Mouse (Mus musculus) heart, embryonic 15.5 days (tissue): ENCODE data around the gene Nat8f3. TPM values are rescaled to one million over a fixed set of nuclear protein-coding genes. Genes with fewer than 3 reads are reported as not detected.
"Not testable (repeated sequence)": the region's sequence is repeated elsewhere in the genome, so short reads cannot be mapped to it uniquely, and the experiment has no call there.

ENCODE experiments used
- ATAC-seq: fragments of 200-750 bp; cut with Nextera tagmentation; replicated peaks from 2 replicates; pipeline ENCODE4 v1.8.0; 2017; ENCODE audit warnings: low read depth, moderate TSS enrichment; ENCODE audit not compliant: insufficient number of reproducible peaks, insufficient read depth, low FRiP score
- H3K27ac ChIP-seq: fragments of 300-500 bp; sonication (generic); 2 replicates; pipeline ENCODE4 v1.5.1; 2015; ENCODE audit warnings: mild to moderate bottlenecking, inconsistent platforms
- H3K27me3 ChIP-seq: fragments of 300-500 bp; sonication (generic); 2 replicates; pipeline ENCODE4 v1.6.1; 2015; ENCODE audit warnings: inconsistent platforms
- H3K36me3 ChIP-seq: fragments of 300-500 bp; sonication (generic); 2 replicates; pipeline ENCODE4 v1.6.1; 2015; ENCODE audit warnings: mild to moderate bottlenecking, inconsistent platforms
- H3K4me1 ChIP-seq: fragments of 300-500 bp; sonication (generic); replicated peaks from 2 replicates; pipeline ENCODE4 v1.6.1; 2015; ENCODE audit warnings: inconsistent platforms
- H3K4me2 ChIP-seq: fragments of 300-500 bp; sonication (generic); 2 replicates; pipeline ENCODE4 v1.6.1; 2015; ENCODE audit warnings: inconsistent platforms, mild to moderate bottlenecking, moderate library complexity
- H3K4me3 ChIP-seq: fragments of 300-500 bp; sonication (generic); 2 replicates; pipeline ENCODE4 v1.5.1; 2015; ENCODE audit warnings: mild to moderate bottlenecking, inconsistent platforms
- H3K9ac ChIP-seq: fragments of 300-500 bp; sonication (generic); 2 replicates; pipeline ENCODE4 v1.6.1; 2015; ENCODE audit warnings: mild to moderate bottlenecking, inconsistent platforms
- H3K9me3 ChIP-seq: fragments of 300-500 bp; sonication (generic); replicated peaks from 2 replicates; pipeline ENCODE4 v1.6.1; 2016; ENCODE audit warnings: inconsistent platforms
- WGBS: fragments of 180-500 bp; shearing (Covaris S2); methylation state at CpG from one replicate; pipeline ENCODE4 v1.1.7; 2015; ENCODE audit warnings: mixed read lengths; 5-methylcytosine and 5-hydroxymethylcytosine counted together
- polyA plus RNA-seq: library from polyadenylated mRNA; unstranded; fragments of >200 nt; fragmentation: Nextera tagmentation; extraction: Ambion mirVana; gene quantifications from 2 replicates; pipeline ENCODE4 v1.2.1, GENCODE M21; 2015

Nat8f3 gene
- polyA plus RNA-seq = not detected in 2 replicates

GRCm38 (mm10) chr6:85765532-85765931, at the start of gene Nat8f3:
Gene Nat8f3, minus strand, starts transcription at chr6:85765754.
- H3K4me3 ChIP-seq, H3K9me3 ChIP-seq, ATAC-seq, H3K9ac ChIP-seq, H3K27me3 ChIP-seq, H3K36me3 ChIP-seq, H3K27ac ChIP-seq, H3K4me2 ChIP-seq, H3K4me1 ChIP-seq: not testable (repeated sequence)
- WGBS = 59% methylated on average over 13 of the region's 13 CpGs

- H3K4me2 ChIP-seq = no peak overlapping the region
- 77% methylated on average over 2 of the region's 2 CpGs for WGBS
- H3K4me1 ChIP-seq = no peaks in the 10 kb centered on the region
Measured at GRCm38 (mm10) chr6:85813339-85813738, 47.8 kb upstream of the Nat8f3 start.

GRCm38 (mm10) chr6:85810942-85811537, 45.5 kb upstream of the Nat8f3 start:
- not testable (repeated sequence) for H3K27ac ChIP-seq, H3K9me3 ChIP-seq, H3K4me1 ChIP-seq, H3K27me3 ChIP-seq, H3K4me3 ChIP-seq, H3K36me3 ChIP-seq, ATAC-seq, H3K4me2 ChIP-seq, H3K9ac ChIP-seq
- WGBS = 37% methylated on average over 3 of the region's 3 CpGs

More at GRCm38 (mm10) chr6:85813339-85813738, 47.8 kb upstream of the Nat8f3 start:
- no peaks in the 10 kb centered on the region for H3K36me3 ChIP-seq
- no peaks in the 10 kb centered on the region for H3K9me3 ChIP-seq
- no peaks in the 10 kb centered on the region for H3K27me3 ChIP-seq
- ATAC-seq = no peak
- no peak overlapping the region for H3K9ac ChIP-seq
- H3K27ac ChIP-seq = no peak overlapping the region
- no peak overlapping the region for H3K4me3 ChIP-seq

GRCm38 (mm10) chr6:85810514-85810913, 45.0 kb upstream of the Nat8f3 start:
- ATAC-seq, H3K36me3 ChIP-seq, H3K4me1 ChIP-seq, H3K4me2 ChIP-seq, H3K27ac ChIP-seq, H3K27me3 ChIP-seq, H3K9me3 ChIP-seq, H3K4me3 ChIP-seq, H3K9ac ChIP-seq: not testable (repeated sequence)
- 89% methylated on average over 2 of the region's 3 CpGs for WGBS

GRCm38 (mm10) chr6:85809784-85810183, 44.2 kb upstream of the Nat8f3 start:
- H3K4me3 ChIP-seq, H3K9ac ChIP-seq, H3K36me3 ChIP-seq, H3K27ac ChIP-seq, H3K4me1 ChIP-seq, H3K4me2 ChIP-seq, H3K9me3 ChIP-seq, ATAC-seq, H3K27me3 ChIP-seq: not testable (repeated sequence)
- WGBS = 33% methylated on average over 3 of the region's 3 CpGs

GRCm38 (mm10) chr6:85803180-85803579, 37.6 kb upstream of the Nat8f3 start:
- not testable (repeated sequence) for H3K4me1 ChIP-seq, ATAC-seq, H3K9me3 ChIP-seq, H3K36me3 ChIP-seq, H3K4me3 ChIP-seq, H3K27me3 ChIP-seq, H3K4me2 ChIP-seq, H3K27ac ChIP-seq, H3K9ac ChIP-seq
- 56% methylated on average over 5 of the region's 5 CpGs for WGBS

GRCm38 (mm10) chr6:85763127-85764070, 2.2 kb downstream of the Nat8f3 start:
- H3K9me3 ChIP-seq, H3K9ac ChIP-seq, H3K27me3 ChIP-seq, H3K4me1 ChIP-seq, H3K4me2 ChIP-seq, H3K27ac ChIP-seq, ATAC-seq, H3K4me3 ChIP-seq, H3K36me3 ChIP-seq: not testable (repeated sequence)
- WGBS = 60% methylated on average over 6 of the region's 6 CpGs

- WGBS = 37% methylated on average over 1 of the region's 2 CpGs
- not testable (repeated sequence) for H3K4me1 ChIP-seq, H3K4me3 ChIP-seq, H3K36me3 ChIP-seq, H3K27me3 ChIP-seq, ATAC-seq, H3K27ac ChIP-seq, H3K4me2 ChIP-seq, H3K9ac ChIP-seq, H3K9me3 ChIP-seq
Measured at GRCm38 (mm10) chr6:85762678-85763077, 2.9 kb downstream of the Nat8f3 start.

GRCm38 (mm10) chr6:85755705-85756249, 9.8 kb downstream of the Nat8f3 start:
- H3K4me2 ChIP-seq, ATAC-seq, H3K36me3 ChIP-seq, H3K27ac ChIP-seq, H3K27me3 ChIP-seq, H3K9ac ChIP-seq, H3K9me3 ChIP-seq, H3K4me3 ChIP-seq, H3K4me1 ChIP-seq: not testable (repeated sequence)
- 33% methylated on average over 4 of the region's 6 CpGs for WGBS

GRCm38 (mm10) chr6:85713105-85713504, 52.4 kb downstream of the Nat8f3 start, which contains the start of gene Nat8f7:
Gene Nat8f7, minus strand, starts transcription at chr6:85713205.
- not testable (repeated sequence) for H3K27me3 ChIP-seq, H3K4me1 ChIP-seq, H3K9me3 ChIP-seq, ATAC-seq, H3K4me3 ChIP-seq, H3K4me2 ChIP-seq, H3K27ac ChIP-seq, H3K36me3 ChIP-seq, H3K9ac ChIP-seq
- WGBS = 77% methylated on average over 10 of the region's 10 CpGs

GRCm38 (mm10) chr6:85709607-85710006, 55.9 kb downstream of the Nat8f3 start:
- ATAC-seq, H3K4me1 ChIP-seq, H3K27ac ChIP-seq: not testable (repeated sequence)

More at GRCm38 (mm10) chr6:85709607-85710006, 55.9 kb downstream of the Nat8f3 start:
- H3K4me2 ChIP-seq, H3K36me3 ChIP-seq, H3K9me3 ChIP-seq, H3K9ac ChIP-seq, H3K4me3 ChIP-seq, H3K27me3 ChIP-seq: not testable (repeated sequence)
- 75% methylated on average over 1 of the region's 1 CpGs for WGBS
